Mouse (Mus musculus) heart, embryonic 15.5 days (tissue): Measurements from ENCODE around the gene Icam1. TPM values are rescaled to one million over a fixed set of nuclear protein-coding genes. Genes with fewer than 3 reads are reported as not detected.
A peak's percentile ranks its signal among the peaks of the same experiment; 100 is the strongest.
"Not testable (repeated sequence)": the region's sequence is repeated elsewhere in the genome, so short reads cannot be mapped to it uniquely, and the experiment has no call there.

Experiments used
- ATAC-seq: fragments of 200-750 bp; cut with Nextera tagmentation; replicated peaks from 2 replicates; pipeline ENCODE4 v1.8.0; 2017; ENCODE audit warnings: low read depth, moderate TSS enrichment; ENCODE audit not compliant: insufficient number of reproducible peaks, insufficient read depth, low FRiP score
- H3K27ac ChIP-seq: fragments of 300-500 bp; sonication (generic); 2 replicates; pipeline ENCODE4 v1.5.1; 2015; ENCODE audit warnings: mild to moderate bottlenecking, inconsistent platforms
- H3K27me3 ChIP-seq: fragments of 300-500 bp; sonication (generic); 2 replicates; pipeline ENCODE4 v1.6.1; 2015; ENCODE audit warnings: inconsistent platforms
- H3K36me3 ChIP-seq: fragments of 300-500 bp; sonication (generic); 2 replicates; pipeline ENCODE4 v1.6.1; 2015; ENCODE audit warnings: mild to moderate bottlenecking, inconsistent platforms
- H3K4me1 ChIP-seq: fragments of 300-500 bp; sonication (generic); replicated peaks from 2 replicates; pipeline ENCODE4 v1.6.1; 2015; ENCODE audit warnings: inconsistent platforms
- H3K4me2 ChIP-seq: fragments of 300-500 bp; sonication (generic); 2 replicates; pipeline ENCODE4 v1.6.1; 2015; ENCODE audit warnings: inconsistent platforms, mild to moderate bottlenecking, moderate library complexity
- H3K4me3 ChIP-seq: fragments of 300-500 bp; sonication (generic); 2 replicates; pipeline ENCODE4 v1.5.1; 2015; ENCODE audit warnings: mild to moderate bottlenecking, inconsistent platforms
- H3K9ac ChIP-seq: fragments of 300-500 bp; sonication (generic); 2 replicates; pipeline ENCODE4 v1.6.1; 2015; ENCODE audit warnings: mild to moderate bottlenecking, inconsistent platforms
- H3K9me3 ChIP-seq: fragments of 300-500 bp; sonication (generic); replicated peaks from 2 replicates; pipeline ENCODE4 v1.6.1; 2016; ENCODE audit warnings: inconsistent platforms
- WGBS: fragments of 180-500 bp; shearing (Covaris S2); methylation state at CpG from one replicate; pipeline ENCODE4 v1.1.7; 2015; ENCODE audit warnings: mixed read lengths; 5-methylcytosine and 5-hydroxymethylcytosine counted together
- polyA plus RNA-seq: library from polyadenylated mRNA; unstranded; fragments of >200 nt; fragmentation: Nextera tagmentation; extraction: Ambion mirVana; gene quantifications from 2 replicates; pipeline ENCODE4 v1.2.1, GENCODE M21; 2015

Icam1 gene
- polyA plus RNA-seq, 1 experiment from 2014 or later, result 13.2 TPM

DNA sequence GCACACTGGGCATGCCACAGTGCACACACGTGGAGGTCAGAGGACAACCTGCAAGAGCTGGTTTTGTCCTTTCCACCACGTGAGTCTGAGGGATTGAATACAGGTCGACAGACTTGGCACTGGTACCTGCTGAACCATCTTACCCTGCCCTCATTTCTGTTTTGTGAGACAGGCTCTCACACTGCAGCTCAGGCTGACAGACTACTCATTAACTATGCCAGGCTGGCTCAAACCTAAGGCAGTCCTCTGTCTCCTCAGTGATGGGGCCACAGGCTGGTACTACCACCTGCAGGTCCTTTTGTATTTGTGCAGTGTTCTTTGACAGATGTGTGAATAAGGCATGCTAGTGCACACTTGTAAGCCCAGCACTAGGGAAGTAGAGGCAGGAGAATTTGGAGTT lies 20.7 kb upstream of the Icam1 start:
- Histone ChIP-seq H3K27me3 (no peaks in the 10 kb centered on the region), H3K4me2 (no peak overlapping the region), H3K36me3 (no peaks in the 10 kb centered on the region), H3K4me1 (peaks cover 6% of the 10 kb centered on the region), H3K9ac (no peak overlapping the region), H3K27ac (no peak overlapping the region), H3K4me3 (no peak overlapping the region), H3K9me3 (no peaks in the 10 kb centered on the region)
- no peak for ATAC-seq
- WGBS, result 75% methylated on average over 3 of the region's 3 CpGs

DNA sequence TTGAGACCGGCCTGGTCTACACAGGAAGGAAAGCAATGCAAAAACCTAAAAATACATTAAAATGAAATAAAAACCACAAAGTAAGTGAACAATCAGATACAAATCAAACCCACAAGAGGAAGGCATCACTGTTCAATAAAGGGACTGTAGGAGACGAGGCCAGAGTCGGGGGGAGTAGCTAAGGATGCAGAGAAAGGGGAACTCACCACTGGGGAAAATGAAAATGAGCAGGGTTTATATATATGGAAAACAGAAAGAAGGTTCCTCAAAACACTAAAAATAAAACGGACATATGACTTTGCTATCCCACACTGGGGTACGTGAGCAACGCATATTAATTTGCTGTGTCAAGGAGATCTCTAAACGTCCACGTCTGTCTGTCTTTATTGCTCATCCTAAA lies 18.7 kb upstream of the Icam1 start:
- Histone ChIP-seq H3K9me3 (no peaks in the 10 kb centered on the region), H3K4me3 (no peak overlapping the region), H3K27me3 (no peaks in the 10 kb centered on the region), H3K27ac (no peak overlapping the region), H3K4me2 (no peak overlapping the region), H3K36me3 (no peaks in the 10 kb centered on the region), H3K9ac (no peak overlapping the region), H3K4me1 (no peaks in the 10 kb centered on the region)
- WGBS, result 82% methylated on average over 8 of the region's 8 CpGs
- ATAC-seq, result no peak

DNA sequence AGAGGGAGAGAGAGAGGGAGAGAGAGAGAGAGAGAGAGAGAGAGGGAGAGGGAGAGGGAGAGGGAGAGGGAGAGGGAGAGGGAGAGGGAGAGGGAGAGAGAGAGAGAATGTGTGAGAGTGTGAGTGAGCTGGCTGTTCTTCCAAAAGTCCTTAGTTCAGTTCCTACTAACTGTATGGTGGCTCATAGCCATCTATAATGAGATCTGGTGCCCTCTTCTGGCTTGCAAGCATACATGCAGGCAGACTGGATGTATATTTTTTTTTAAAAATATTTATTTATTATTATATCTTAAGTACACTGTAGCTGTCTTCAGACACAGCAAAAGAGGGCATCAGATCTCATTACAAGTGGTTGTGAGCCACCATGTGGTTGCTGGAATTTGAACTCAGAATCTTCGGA lies 17.4 kb upstream of the Icam1 start:
- 60% methylated on average over 1 of the region's 1 CpGs for WGBS
- not testable (repeated sequence) for H3K27ac ChIP-seq, ATAC-seq, H3K36me3 ChIP-seq, H3K9ac ChIP-seq, H3K4me3 ChIP-seq, H3K4me1 ChIP-seq, H3K27me3 ChIP-seq, H3K9me3 ChIP-seq, H3K4me2 ChIP-seq

DNA sequence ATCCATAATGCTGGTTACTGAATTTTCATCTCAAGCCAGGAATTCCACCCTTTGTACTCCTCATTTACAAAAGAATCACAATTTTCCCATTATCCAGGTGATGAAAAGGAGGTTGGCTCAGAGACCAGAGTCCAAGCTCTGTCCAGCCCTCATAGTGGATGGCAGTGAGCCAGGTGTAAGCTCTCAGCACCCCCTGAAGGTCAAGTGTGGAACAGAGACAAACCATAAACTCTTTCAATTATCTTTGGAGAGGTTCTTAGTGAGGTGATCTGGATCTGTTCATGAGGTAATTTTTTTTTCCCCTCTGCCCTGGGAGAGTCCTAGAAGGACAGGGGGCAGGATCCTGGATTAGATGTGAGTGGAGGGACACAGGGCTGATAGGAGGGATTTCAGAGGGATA lies 15.0 kb upstream of the Icam1 start:
- peaks cover 12% of the 10 kb centered on the region; the same call in 1 of the 2 replicates for H3K36me3 ChIP-seq
- H3K27ac ChIP-seq, result no peak overlapping the region
- ATAC-seq, result no peak
- H3K27me3 ChIP-seq, result no peaks in the 10 kb centered on the region
- H3K4me1 ChIP-seq, result peaks cover 9% of the 10 kb centered on the region
- no peaks in the 10 kb centered on the region for H3K9me3 ChIP-seq
- H3K4me3 ChIP-seq, result no peak overlapping the region
- H3K9ac ChIP-seq, result 0 out of 2 replicates have a peak overlapping the region, but pooled peaks have one; percentile 12
- H3K4me2 ChIP-seq, result no peak overlapping the region

DNA sequence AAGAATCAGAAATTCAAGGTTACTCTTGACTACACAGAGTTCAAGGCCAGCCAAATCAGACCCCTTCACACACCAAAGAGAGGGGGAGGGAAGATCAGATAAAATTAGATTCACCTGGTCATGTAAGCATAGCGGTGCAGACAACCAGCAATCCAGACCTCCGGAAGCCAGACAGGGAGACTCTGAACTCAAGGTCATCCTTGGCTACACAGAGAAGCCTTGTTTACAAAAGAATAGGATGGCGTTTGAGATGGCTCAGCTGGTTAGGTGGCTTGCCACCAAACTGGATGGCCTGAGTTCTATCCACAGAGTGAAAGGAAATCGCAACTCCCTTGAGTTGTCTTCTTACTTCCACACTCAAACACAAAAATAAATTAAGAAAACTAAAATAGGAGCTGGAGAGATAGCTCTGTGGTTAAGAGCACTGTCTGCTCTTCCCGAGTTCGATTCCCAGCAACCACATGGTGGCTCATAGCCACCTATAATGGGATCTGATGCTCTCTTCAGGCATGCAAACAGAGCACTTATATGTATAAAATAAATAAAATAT lies 14.1 kb upstream of the Icam1 start:
- no peaks in the 10 kb centered on the region for H3K9me3 ChIP-seq
- H3K4me3 ChIP-seq, result no peak overlapping the region
- ATAC-seq, result no peak
- no peak overlapping the region for H3K9ac ChIP-seq
- H3K27me3 ChIP-seq, result no peaks in the 10 kb centered on the region
- H3K36me3 ChIP-seq, result peaks cover 20% of the 10 kb centered on the region
- no peak overlapping the region for H3K27ac ChIP-seq
- peaks cover 9% of the 10 kb centered on the region for H3K4me1 ChIP-seq
- H3K4me2 ChIP-seq, result peak overlapping the region; percentile 88; the same call in 1 of the 2 replicates
- WGBS, result 67% methylated on average over 6 of the region's 6 CpGs

DNA sequence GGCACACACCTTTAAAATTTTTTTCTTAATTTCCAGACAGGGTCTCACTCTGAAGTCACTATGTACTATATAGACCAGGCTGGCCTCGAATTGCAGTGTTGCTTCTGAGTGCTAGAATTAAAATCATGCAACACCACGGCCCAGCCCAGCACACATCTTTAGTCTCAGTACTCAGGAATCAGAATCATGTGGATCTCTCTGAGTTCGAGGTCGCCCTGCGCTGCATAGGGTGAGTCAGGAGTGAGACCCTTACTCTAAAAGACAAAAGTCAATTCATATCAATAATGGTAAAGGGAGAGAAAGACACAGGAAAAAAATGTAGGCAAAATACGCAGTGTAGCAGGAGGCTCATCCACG lies 13.5 kb upstream of the Icam1 start:
- H3K4me2 ChIP-seq, result peak overlapping the region; percentile 88

DNA sequence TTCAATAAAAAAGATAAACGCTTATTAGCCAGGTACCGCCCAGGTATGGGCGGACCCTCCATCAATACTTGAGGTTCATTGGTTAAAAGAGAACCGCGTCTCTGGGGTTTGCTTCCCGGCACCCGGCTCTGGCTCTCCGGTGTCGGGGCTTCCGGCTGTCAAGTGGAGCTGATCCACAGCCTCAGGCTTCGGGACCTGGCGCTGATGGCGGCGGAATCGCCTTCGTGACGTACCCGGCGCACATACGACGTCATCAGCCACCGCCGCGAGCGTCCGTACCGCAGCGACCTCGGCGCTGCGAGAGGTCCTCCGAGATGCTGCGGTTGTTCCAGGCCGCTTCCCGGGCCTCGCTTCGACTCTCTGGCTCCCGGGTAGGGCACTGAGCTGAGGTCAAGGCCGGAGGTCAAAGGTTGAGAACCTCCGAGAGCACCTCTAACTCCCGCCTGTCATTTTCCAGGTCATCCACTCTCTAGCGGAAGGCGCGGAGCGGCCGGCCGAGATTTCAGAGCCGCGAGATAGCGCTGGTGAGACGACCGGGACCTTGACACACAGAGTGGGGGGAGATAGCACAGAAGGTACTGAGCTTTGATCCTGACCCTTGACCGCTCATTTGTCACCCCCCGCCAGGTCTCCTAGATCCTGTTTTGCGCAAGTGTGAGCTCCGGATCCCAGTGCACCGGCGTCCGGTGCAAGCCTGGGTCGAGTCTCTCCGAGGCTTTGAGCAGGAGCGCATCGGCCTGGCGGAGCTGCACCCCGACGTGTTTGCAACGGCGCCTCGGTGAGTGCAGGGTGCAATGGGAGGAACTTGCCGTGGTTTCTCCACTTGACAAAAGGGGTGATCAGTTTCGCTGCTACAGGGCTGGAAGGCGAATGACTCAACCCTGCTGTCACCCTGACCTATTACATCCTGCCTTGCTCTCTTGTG lies 12.9 kb upstream of the Icam1 start, which contains the start of gene Mrpl4:
Gene Mrpl4 (plus strand): TSS at position 112 of the 925 bp plus-strand sequence.
- ATAC-seq, result peak; percentile 80
- Histone ChIP-seq H3K4me2 (peak within 1 kb of the TSS; percentile 88), H3K9ac (peak within 1 kb of the TSS; percentile 86), H3K36me3 (peaks cover 32% of the 10 kb centered on the region), H3K4me3 (peak within 1 kb of the TSS; percentile 98), H3K27ac (peak within 1 kb of the TSS; percentile 90), H3K27me3 (no peaks in the 10 kb centered on the region), H3K9me3 (no peaks in the 10 kb centered on the region), H3K4me1 (peaks cover 9% of the 10 kb centered on the region)
- WGBS, result under 1% methylated on average over 72 of the region's 72 CpGs

More for the DNA sequence above, 13.5 kb upstream of the Icam1 start:
- Histone ChIP-seq H3K27ac (peak overlapping the region; percentile 90), H3K4me1 (peaks cover 9% of the 10 kb centered on the region), H3K9me3 (no peaks in the 10 kb centered on the region), H3K4me3 (peak overlapping the region; percentile 98), H3K9ac (peak overlapping the region; percentile 86), H3K36me3 (peaks cover 25% of the 10 kb centered on the region), H3K27me3 (no peaks in the 10 kb centered on the region)
- 10% methylated on average over 7 of the region's 7 CpGs for WGBS
- ATAC-seq, result 0 out of 2 replicates have a peak, but pooled peaks have one; percentile 3

DNA sequence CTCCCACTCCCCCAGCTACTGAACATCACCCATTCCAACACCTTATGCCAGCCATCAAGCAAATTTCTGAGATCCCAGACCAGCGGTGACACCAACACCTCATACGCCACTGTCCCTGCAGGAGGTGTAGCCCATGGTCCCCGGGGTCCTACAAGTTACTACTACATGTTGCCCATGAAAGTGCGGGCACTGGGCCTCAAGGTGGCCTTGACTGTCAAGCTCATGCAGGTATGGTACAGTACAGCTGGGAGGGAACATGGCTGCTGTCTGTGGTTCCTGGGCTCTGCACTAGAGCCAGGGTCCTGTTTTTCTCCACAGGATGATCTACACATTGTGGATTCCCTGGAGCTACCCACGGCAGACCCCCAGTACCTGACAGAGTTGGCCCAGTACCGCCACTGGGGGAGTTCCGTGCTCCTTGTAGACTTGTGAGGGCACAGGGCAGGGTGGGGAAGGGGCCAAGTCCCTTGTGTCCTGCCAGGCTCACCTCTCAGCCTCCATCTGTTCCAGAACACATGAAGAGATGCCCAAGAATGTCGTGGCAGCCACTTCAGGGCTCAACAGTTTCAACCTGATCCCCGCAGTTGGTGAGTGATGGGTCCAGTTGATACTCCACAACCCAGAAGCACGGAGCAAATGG lies 8.4 kb upstream of the Icam1 start:
- Histone ChIP-seq H3K4me3 (no peak overlapping the region), H3K9ac (no peak overlapping the region), H3K27me3 (no peaks in the 10 kb centered on the region), H3K9me3 (no peaks in the 10 kb centered on the region), H3K36me3 (peaks cover 42% of the 10 kb centered on the region), H3K4me2 (no peak overlapping the region), H3K27ac (no peak overlapping the region), H3K4me1 (peaks cover 11% of the 10 kb centered on the region)
- 92% methylated on average over 10 of the region's 10 CpGs for WGBS
- ATAC-seq, result no peak

DNA sequence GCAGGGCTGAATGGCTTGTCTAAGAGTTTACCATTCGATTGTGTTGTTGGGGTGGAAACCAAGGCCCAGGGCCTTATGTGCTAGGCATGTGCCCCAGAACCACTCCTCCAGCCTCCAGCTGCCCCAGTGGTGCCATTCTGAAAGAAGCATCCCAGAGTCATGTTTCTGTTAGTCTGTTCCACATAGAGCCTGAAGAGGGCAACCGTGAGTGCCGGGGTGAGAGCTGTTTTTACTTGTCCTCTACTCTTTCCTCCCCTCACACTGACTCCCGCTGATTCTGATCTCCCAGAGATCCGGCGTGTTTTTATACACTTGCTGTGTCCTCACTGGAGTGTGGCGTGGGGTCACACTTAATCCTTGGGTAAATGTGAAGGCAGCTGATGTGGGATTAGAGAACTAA lies 7.8 kb upstream of the Icam1 start:
- Histone ChIP-seq H3K9me3 (no peaks in the 10 kb centered on the region), H3K9ac (no peak overlapping the region), H3K27me3 (no peaks in the 10 kb centered on the region), H3K4me2 (no peak overlapping the region), H3K27ac (no peak overlapping the region), H3K36me3 (peaks cover 42% of the 10 kb centered on the region), H3K4me3 (no peak overlapping the region), H3K4me1 (peaks cover 11% of the 10 kb centered on the region)
- WGBS, result 78% methylated on average over 7 of the region's 7 CpGs
- ATAC-seq, result no peak

DNA sequence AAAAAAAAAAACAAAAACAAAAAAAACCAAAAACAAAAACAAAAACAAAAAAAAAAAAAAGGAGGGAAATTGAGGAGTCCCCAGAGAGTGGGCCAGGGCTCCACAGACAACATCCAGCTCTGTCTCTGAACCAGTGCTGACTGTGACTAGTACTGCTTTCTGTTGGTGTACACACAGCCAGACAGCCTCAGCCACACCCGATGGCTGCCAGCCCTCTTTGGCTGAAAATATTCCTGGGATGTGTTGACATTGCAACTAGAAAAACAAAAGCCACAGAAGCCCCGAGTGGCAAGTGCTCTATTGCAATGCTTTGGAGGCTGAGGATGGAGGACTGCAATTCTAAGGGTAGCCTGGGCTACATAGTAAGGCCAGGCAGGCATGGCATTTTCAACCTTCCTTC lies 5.4 kb upstream of the Icam1 start:
- Histone ChIP-seq H3K36me3 (peaks cover 33% of the 10 kb centered on the region), H3K4me2 (no peak overlapping the region), H3K9ac (no peak overlapping the region), H3K27ac (no peak overlapping the region), H3K4me1 (peaks cover 12% of the 10 kb centered on the region), H3K9me3 (no peaks in the 10 kb centered on the region), H3K4me3 (no peak overlapping the region), H3K27me3 (peaks cover 8% of the 10 kb centered on the region; the same call in 1 of the 2 replicates)
- WGBS, result 32% methylated on average over 2 of the region's 2 CpGs
- ATAC-seq, result no peak

DNA sequence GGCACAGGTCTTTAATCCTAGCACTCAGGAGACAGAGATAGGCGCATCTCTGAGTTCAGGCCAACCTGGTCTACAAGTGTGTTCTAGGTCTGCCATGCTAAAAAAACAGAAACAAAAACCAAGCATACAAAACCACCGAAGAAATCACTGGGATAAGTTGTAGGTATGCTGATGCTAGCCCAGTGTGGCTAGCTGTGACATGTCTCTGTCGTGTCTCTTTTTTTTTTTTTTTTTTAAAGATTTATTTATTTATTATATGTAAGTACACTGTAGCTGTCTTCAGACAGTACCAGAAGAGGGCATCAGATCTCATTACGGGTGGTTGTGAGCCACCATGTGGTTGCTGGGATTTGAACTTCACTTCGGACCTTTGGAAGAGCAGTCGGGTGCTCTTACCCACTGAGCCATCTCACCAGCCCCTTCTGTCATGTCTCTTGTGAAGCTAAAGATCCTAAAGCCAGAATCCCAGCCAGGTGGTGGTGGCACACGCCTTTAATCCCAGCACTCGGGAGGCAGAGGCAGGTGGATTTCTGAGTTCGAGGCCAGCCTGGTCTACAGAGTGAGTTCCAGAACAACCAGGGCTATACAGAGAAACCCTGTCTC lies 4.7 kb upstream of the Icam1 start:
- Histone ChIP-seq H3K27me3 (peaks cover 14% of the 10 kb centered on the region; the same call in 1 of the 2 replicates), H3K36me3 (peaks cover 28% of the 10 kb centered on the region), H3K27ac (peak overlapping the region; percentile 69; the same call in 1 of the 2 replicates), H3K4me1 (peaks cover 19% of the 10 kb centered on the region)
- H3K9me3 ChIP-seq, ATAC-seq, H3K9ac ChIP-seq, H3K4me3 ChIP-seq, H3K4me2 ChIP-seq: not testable (repeated sequence)
- WGBS, result 70% methylated on average over 9 of the region's 9 CpGs
